Mouse (Mus musculus): ENCODE results near the gene Zfp81.
"Not testable (repeated sequence)": the region's sequence is repeated elsewhere in the genome, so short reads cannot be mapped to it uniquely, and the experiment has no call there.

Zfp81 gene

GRCm38 (mm10) chr17:33358411-33359384 is at the start of gene Zfp81:
Gene Zfp81, minus strand, starts transcription at chr17:33358878.
- in situ Hi-C loops (cut with MboI, MseI), result no loop called here

DNA sequence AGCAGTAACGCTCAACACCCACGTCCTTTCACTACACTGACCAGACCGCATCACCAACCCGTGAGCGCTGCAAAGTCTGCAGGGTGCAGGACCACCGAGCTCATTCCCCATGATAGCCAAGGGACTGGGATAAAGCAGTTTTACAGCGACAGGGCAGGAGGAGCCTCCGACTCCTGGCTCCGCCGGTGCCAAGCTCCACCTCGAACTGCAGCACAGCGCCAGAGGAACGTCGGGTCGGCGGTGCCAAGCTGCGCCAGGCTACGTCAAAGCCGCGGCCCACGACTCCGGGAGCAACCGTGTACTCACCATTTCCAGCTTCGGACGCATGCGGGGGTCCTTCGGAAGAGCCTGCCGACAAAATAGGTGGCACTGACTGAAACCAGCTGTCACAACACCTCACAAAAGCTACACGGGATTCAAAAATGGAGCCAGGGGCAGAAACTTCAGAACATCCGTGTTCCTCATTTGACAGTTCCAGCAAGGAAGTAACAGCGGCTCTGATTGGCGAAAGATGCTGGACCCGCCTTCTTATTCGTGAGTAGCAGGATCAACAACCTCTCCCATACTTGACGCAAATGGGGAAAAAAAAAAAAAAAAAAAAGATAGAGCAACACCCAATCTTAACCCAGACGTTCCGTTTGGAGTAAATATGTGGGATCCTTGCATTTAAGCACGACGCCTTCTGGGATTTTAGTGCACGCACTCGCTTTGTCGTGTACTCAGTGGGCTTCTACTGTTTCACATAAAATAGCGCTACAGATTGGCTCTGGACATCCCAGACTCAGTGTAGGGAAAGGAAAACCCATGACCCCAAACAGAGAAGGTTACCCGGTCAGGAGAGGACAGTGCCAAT is 35.7 kb upstream of the Zfp81 start, which contains the start of gene Zfp101:
Gene Zfp101 (minus strand): TSS at position 460 of the 853 bp plus-strand sequence.
- in situ Hi-C loops (cut with MboI, MseI), result no loop called here

- in situ Hi-C loops (cut with MboI, MseI), result no loop called here
These were observed 33.6 kb upstream of the Zfp81 start for GRCm38 (mm10) chr17:33392271-33392670.

- in situ Hi-C loops (cut with MboI, MseI), result no loop called here
These were observed 27.0 kb upstream of the Zfp81 start for GRCm38 (mm10) chr17:33385705-33386104.

- in situ Hi-C loops (cut with MboI, MseI), result no loop called here
These were observed 14.1 kb upstream of the Zfp81 start for GRCm38 (mm10) chr17:33372795-33373194.

DNA sequence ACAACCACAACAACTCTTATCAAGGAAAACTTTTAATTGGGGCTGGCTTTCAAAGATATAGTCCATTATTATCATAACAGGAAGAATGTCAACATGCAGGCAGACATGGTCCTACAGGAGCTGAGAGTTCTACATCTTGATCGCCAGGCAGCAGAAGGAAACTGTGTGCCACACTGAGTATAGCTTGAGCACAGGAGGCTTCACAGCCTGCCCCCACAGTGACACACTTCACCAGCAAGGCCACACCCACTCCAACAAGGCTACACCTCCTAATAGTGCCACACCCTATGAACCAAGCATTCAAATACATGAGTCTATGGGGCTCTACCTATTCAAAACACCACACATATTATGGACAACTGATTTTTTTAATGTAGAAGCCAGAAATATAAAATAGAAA is 5.7 kb downstream of the Zfp81 start:
- in situ Hi-C loops (cut with MboI, MseI), result no loop called here

- in situ Hi-C loops (cut with MboI, MseI), result not testable (repeated sequence)
These were observed 68.9 kb downstream of the Zfp81 start for GRCm38 (mm10) chr17:33289876-33290149.

DNA sequence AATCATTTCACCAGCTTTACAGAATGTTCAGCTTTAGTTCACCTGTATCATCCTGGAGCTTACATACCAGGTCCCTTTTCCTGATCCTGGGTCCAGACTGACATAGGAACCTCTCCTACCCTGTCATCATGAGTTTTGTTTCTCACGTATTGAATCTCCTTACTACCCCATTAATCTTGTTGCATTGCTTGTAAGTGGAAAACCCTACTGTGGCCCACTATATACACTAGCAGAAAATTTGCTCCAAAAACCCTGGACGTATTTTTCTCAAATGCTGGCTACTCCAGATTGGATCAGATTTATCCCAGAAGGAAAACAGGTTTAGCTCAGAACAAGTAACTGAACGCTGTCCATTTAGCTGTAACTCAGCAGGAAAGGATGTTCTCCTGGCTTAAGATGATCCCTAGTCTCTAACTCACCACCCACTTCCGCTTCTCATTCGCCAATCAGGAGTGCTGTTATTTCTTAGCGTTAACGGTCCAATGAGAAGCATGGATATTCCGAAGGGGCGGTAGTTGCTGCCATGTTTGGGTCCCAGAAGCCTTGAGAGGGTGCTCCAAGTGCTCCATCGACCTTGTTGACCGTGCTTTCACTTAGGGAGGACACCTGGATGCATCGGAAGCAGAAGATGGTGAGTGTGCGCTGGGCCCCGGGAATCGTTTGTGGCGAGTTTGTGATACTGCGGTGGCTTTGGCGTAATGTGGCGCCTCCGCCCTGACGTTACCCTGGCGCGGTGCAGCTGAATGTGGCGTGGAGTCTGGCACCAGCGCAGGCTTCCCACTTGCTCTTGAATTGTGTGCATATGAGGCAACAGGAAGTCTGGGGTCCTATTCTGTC is 69.4 kb downstream of the Zfp81 start, which contains the start of gene Zfp955b:
Gene Zfp955b (plus strand): TSS at position 506 of the 837 bp plus-strand sequence.
- in situ Hi-C loops (cut with MboI, MseI), result not testable (repeated sequence)

Measured in T-helper 1 cell (primary cell).